Mouse (Mus musculus): ENCODE results near the gene Hexdc.

- TF ChIP-seq POLR2A (IDR thresholded peaks at IDR 0.05; ENCODE audit: control insufficient read depth, low read depth, low read length), result no peak
- TF ChIP-seq CTCF (IDR thresholded peaks at IDR 0.05; ENCODE audit: control insufficient read depth, insufficient read depth, insufficient replicate concordance, low read depth, low read length), result no peak
Observed at GRCm38 (mm10) chr11:121198622-121199021, 5.6 kb upstream of the Hexdc start.

All from testis, adult 2 months (tissue).